Mouse (Mus musculus) embryonic facial prominence, embryonic 13.5 days (tissue): ENCODE measurements around the gene Lrrc8e. TPM values are rescaled to one million over a fixed set of nuclear protein-coding genes. Genes with fewer than 3 reads are reported as not detected.
A peak's percentile ranks its signal among the peaks of the same experiment; 100 is the strongest.

Experiments used
- ATAC-seq: fragments of 200-750 bp; cut with Nextera tagmentation; 2 replicates; pipeline ENCODE4 v1.8.0; 2017; ENCODE audit warnings: low read depth; ENCODE audit not compliant: insufficient number of reproducible peaks, insufficient read depth, low FRiP score, low TSS enrichment
- H3K27ac ChIP-seq: fragments of 300-500 bp; sonication (generic); 2 replicates; pipeline ENCODE4 v1.5.1; 2015; ENCODE audit warnings: moderate library complexity, mild to moderate bottlenecking, inconsistent platforms
- H3K27me3 ChIP-seq: fragments of 300-500 bp; sonication (generic); 2 replicates; pipeline ENCODE4 v1.6.1; 2015; ENCODE audit warnings: mild to moderate bottlenecking, inconsistent platforms
- H3K36me3 ChIP-seq: fragments of 300-500 bp; sonication (generic); 2 replicates; pipeline ENCODE4 v1.6.1; 2015; ENCODE audit warnings: mild to moderate bottlenecking, inconsistent platforms
- H3K4me1 ChIP-seq: fragments of 300-500 bp; sonication (generic); 2 replicates; pipeline ENCODE4 v1.6.1; 2015; ENCODE audit warnings: inconsistent platforms
- H3K4me2 ChIP-seq: fragments of 300-500 bp; sonication (generic); 2 replicates; pipeline ENCODE4 v1.6.1; 2015; ENCODE audit warnings: moderate library complexity, mild to moderate bottlenecking, inconsistent platforms
- H3K4me3 ChIP-seq: fragments of 300-500 bp; sonication (generic); 2 replicates; pipeline ENCODE4 v1.5.1; 2015; ENCODE audit warnings: mild to moderate bottlenecking, inconsistent platforms
- H3K9ac ChIP-seq: fragments of 300-500 bp; sonication (generic); 2 replicates; pipeline ENCODE4 v1.6.1; 2015; ENCODE audit warnings: mild to moderate bottlenecking, inconsistent platforms
- H3K9me3 ChIP-seq: fragments of 300-500 bp; sonication (generic); 2 replicates; pipeline ENCODE4 v1.6.1; 2016; ENCODE audit warnings: inconsistent platforms
- WGBS: fragments of 180-500 bp; shearing (Covaris S2); methylation state at CpG from one replicate; pipeline ENCODE4 v1.1.7; 2015; ENCODE audit warnings: mixed read lengths; 5-methylcytosine and 5-hydroxymethylcytosine counted together
- polyA plus RNA-seq: library from polyadenylated mRNA; unstranded; fragments of >200 nt; fragmentation: Nextera tagmentation; extraction: Ambion mirVana; gene quantifications from 2 replicates; pipeline ENCODE4 v1.2.1, GENCODE M21; 2015

The Lrrc8e gene
- polyA plus RNA-seq: 1.8 and 2.5 TPM in 2 replicates

DNA sequence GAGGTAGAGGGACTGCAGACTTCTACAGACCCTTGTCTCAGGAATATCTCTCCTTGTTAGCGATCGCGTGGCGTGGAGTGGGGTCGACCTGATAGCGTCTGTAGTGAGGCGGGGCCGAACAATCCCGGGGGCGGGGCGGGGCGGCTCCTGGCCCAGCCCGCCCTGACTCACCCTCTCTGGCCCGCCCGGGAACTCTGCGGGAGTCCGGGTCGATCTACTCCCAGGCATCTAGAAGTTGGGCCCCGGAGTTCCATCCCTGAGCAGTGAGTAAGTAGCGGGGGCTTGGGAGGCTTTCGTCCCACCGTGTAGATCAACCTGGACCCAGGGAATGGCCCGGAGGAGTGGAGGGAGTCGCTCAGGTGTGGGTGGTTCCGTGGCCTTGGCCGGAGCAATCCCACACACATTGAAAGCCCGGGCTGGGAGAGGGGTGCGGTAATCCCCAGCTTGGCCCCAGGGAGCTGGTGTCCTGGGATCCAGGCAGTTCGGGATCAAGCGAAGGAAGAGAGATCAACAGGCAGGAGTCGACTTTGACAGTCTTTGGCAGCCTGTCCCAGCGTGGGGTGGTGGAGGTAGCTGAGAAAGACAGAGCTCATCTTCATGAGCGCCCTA lies at the start of gene Lrrc8e:
Lrrc8e (plus strand) TSS at position 89 of the 609 bp plus-strand sequence.
- peak; percentile 11; the same call in 1 of the 2 replicates for ATAC-seq
- H3K4me1 ChIP-seq: peaks cover 12% of the 10 kb centered on the region; the same call in 1 of the 2 replicates
- H3K4me3 ChIP-seq: peak within 1 kb of the TSS; percentile 42
- H3K9ac ChIP-seq: peak within 1 kb of the TSS; percentile 65
- H3K4me2 ChIP-seq: peak within 1 kb of the TSS; percentile 67
- H3K9me3 ChIP-seq: no peaks in the 10 kb centered on the region
- H3K36me3 ChIP-seq: no peaks in the 10 kb centered on the region
- 2% methylated on average over 33 of the region's 33 CpGs for WGBS
- no peak within 1 kb of the TSS for H3K27ac ChIP-seq
- peaks cover 41% of the 10 kb centered on the region for H3K27me3 ChIP-seq

DNA sequence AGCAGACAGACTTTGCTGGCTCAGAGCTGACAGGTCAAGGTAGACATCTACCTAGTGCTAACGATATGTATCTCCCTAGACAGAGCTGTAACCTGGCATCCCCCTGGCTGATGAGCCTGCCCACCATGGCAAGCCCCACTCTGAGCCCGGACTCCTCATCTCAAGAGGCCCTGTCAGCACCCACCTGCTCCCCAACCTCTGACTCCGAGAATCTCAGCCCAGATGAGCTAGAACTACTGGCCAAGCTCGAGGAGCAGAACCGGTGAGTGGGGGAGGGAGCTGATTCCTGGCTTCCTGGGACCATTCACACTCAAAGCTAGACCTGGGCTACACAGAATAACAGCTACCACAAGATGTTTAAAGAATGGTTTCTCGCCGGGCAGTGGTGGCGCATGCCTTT lies 43.2 kb upstream of the Lrrc8e start:
- no peak for ATAC-seq
- H3K9ac ChIP-seq: no peak overlapping the region
- H3K9me3 ChIP-seq: no peaks in the 10 kb centered on the region
- no peak overlapping the region for H3K27ac ChIP-seq
- WGBS: 88% methylated on average over 8 of the region's 8 CpGs
- H3K4me1 ChIP-seq: no peaks in the 10 kb centered on the region
- H3K36me3 ChIP-seq: peaks cover 46% of the 10 kb centered on the region
- H3K4me3 ChIP-seq: no peak overlapping the region
- no peak overlapping the region for H3K4me2 ChIP-seq
- no peaks in the 10 kb centered on the region for H3K27me3 ChIP-seq

DNA sequence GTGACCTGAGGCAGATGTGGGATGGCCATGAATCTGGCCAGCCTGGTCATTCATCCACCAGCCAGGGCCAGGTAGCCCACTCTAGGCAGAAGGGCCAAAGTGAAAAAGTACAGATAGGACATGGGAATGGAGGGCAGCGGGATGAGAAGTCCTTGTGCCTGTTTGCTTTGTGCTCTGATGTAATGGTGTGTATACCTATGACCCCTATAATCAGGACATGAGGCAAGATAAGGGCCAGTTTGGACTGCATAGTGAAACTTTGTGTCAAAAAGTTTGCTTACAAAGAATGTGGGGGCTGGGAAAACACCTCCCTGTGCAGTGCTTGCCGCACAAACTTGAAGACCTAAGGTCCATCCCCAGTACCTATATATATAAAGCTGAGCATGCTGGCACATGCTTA lies 40.5 kb upstream of the Lrrc8e start:
- no peak overlapping the region for H3K27ac ChIP-seq
- no peak overlapping the region for H3K9ac ChIP-seq
- no peak overlapping the region for H3K4me2 ChIP-seq
- no peak overlapping the region for H3K4me3 ChIP-seq
- no peak for ATAC-seq
- 90% methylated on average over 2 of the region's 2 CpGs for WGBS
- H3K27me3 ChIP-seq: no peaks in the 10 kb centered on the region
- no peaks in the 10 kb centered on the region for H3K4me1 ChIP-seq
- H3K9me3 ChIP-seq: no peaks in the 10 kb centered on the region
- H3K36me3 ChIP-seq: peaks cover 53% of the 10 kb centered on the region

DNA sequence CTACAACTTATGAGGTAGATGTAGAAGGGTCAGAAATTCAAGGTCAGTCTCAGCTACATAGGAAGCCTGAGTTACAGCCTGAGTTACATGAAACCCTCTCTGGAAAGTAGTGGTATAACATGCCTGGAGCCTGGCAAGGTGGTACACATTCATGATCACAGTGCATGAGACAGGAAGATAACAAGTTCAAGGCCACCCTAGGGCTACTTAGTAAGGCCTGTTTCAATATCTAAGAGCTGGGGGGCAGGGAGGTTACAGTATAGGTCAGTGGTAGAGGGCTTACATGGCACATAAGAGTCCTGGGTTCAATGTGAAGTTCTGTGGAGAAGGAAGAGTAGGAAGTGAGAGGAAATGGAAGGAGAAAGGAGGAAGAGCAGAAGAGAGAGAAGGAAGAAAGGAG lies 38.0 kb upstream of the Lrrc8e start:
- Histone ChIP-seq H3K4me3 (no peak overlapping the region), H3K4me1 (peaks cover 10% of the 10 kb centered on the region), H3K36me3 (peaks cover 56% of the 10 kb centered on the region), H3K27ac (no peak overlapping the region), H3K4me2 (no peak overlapping the region), H3K9ac (no peak overlapping the region), H3K27me3 (no peaks in the 10 kb centered on the region), H3K9me3 (no peaks in the 10 kb centered on the region)
- no peak for ATAC-seq

DNA sequence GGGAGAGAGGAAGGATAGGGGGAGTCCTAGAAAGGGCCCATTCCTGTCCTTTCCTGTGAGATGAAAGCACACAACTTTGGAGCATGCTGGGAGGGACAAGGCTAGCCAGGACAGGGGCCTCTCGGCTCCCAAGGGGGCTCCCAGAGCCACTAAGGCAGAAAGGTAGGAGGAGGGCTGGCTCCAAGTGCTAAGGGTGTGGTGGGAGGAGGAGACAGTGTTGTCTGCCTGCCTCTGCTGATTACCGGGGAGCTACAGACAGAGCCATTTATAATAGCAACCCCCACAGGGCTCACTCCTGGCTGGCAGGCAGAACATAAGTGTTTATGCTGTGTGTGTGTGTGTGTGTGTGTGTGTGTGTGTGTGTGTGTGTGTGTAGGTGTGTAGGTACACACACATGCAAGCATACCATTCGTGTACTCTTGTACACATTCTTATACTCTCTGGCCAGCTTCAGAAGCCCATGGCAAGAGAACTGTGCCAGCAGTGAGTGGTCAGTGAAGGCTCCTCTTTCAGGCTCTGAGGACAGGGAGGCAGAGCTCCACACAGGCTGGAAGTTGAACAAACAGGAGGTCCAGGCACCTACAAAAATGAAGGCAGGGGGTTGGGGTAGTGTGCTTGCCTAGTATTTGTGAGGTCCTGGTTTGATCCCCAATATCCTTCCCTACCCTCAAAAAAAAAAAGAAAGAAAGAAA lies 37.5 kb upstream of the Lrrc8e start:
- Histone ChIP-seq H3K9ac (no peak overlapping the region), H3K4me3 (no peak overlapping the region), H3K27me3 (no peaks in the 10 kb centered on the region), H3K4me1 (peaks cover 10% of the 10 kb centered on the region), H3K4me2 (no peak overlapping the region), H3K27ac (no peak overlapping the region), H3K36me3 (peaks cover 53% of the 10 kb centered on the region), H3K9me3 (no peaks in the 10 kb centered on the region)
- ATAC-seq: no peak
- WGBS: 34% methylated on average over 3 of the region's 3 CpGs

DNA sequence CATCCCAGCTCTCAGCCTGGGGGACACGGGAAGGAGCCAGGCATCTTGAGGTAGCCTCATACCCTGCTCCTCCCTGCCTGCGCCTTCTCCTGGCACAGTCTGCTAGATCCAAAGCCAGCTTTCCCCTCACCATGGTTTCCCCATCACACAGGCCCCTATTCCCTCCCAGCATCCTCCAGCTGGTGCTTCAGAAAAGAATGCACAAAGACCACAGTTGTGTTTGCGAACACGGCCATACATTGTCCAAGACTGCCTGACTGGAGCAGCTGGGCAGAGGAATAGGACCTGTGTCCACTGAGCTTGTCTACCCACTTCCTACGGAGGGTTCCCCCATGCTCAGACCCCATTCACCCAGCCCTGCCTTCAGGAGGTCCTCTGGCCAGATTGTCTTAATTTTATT lies 34.3 kb upstream of the Lrrc8e start:
- H3K27ac ChIP-seq: peak overlapping the region; percentile 58; the same call in 1 of the 2 replicates
- H3K4me3 ChIP-seq: no peak overlapping the region
- WGBS: 53% methylated on average over 5 of the region's 5 CpGs
- H3K36me3 ChIP-seq: peaks cover 42% of the 10 kb centered on the region
- no peaks in the 10 kb centered on the region for H3K27me3 ChIP-seq
- H3K4me2 ChIP-seq: no peak overlapping the region
- ATAC-seq: no peak
- no peaks in the 10 kb centered on the region for H3K9me3 ChIP-seq
- H3K9ac ChIP-seq: no peak overlapping the region
- H3K4me1 ChIP-seq: peaks cover 10% of the 10 kb centered on the region

DNA sequence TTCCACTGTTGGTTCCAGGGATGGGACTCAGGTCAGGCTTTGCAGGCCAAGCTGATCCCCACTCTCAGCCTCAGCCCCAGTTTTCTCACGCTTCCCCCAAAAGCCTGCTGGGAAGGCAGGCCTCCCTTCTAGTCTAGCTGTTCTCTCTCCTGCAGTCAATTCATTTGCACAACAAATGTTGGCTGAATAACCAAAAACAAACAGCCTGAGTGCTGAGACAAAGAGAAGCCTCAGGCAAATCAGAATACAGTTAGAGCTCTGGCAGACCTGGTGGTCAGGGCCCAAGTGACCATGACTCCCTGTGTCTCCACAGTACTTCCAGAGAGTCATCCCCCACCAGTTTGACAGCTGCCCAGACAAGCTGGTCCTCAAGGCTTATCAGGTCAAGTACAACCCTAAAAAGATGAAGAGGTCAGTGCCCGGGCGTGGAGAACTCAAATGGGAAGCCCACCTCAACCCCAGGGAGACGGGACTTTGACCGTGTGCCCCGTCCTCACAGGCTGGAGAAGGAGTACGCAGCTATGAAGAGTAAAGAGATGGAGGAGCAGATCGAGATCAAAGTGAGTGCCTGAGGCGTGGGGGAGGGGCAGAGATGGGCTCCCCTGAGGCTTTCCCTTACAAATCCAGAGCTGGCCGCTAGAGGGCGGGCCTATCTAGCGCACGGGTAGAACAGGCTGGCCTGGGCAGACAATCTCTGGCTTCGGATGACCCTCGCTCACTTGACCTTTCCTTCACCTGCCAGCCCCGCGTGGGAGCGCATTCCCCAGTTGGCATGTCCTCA lies 33.6 kb upstream of the Lrrc8e start:
- H3K27me3 ChIP-seq: no peaks in the 10 kb centered on the region
- peaks cover 40% of the 10 kb centered on the region for H3K36me3 ChIP-seq
- peak; percentile 65 for ATAC-seq
- H3K4me1 ChIP-seq: peaks cover 10% of the 10 kb centered on the region
- WGBS: 9% methylated on average over 18 of the region's 18 CpGs
- H3K4me2 ChIP-seq: peak overlapping the region; percentile 30
- H3K9me3 ChIP-seq: no peaks in the 10 kb centered on the region
- no peak overlapping the region for H3K9ac ChIP-seq
- peak overlapping the region; percentile 58; the same call in 1 of the 2 replicates for H3K27ac ChIP-seq
- H3K4me3 ChIP-seq: no peak overlapping the region

DNA sequence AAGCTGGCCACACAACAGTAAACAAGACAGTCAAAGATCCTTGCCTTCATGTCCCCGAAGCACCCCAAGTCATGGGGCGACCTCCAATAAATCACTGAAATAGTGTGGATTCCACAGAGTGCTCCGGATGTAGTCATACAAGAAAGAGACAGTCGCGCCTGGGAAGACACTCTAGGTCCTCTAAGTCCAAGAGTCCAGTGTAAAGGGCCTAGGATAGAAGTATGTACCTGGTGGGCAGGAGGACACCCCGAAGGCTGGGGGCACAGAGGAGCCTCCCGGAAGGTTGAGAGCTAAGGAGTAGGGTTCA lies 33.1 kb upstream of the Lrrc8e start:
- no peak overlapping the region for H3K4me3 ChIP-seq
- H3K4me2 ChIP-seq: peak overlapping the region; percentile 30
- H3K27me3 ChIP-seq: no peaks in the 10 kb centered on the region
- H3K4me1 ChIP-seq: peaks cover 10% of the 10 kb centered on the region
- H3K27ac ChIP-seq: no peak overlapping the region
- H3K36me3 ChIP-seq: peaks cover 35% of the 10 kb centered on the region
- no peak for ATAC-seq
- no peaks in the 10 kb centered on the region for H3K9me3 ChIP-seq
- no peak overlapping the region for H3K9ac ChIP-seq
- WGBS: 54% methylated on average over 7 of the region's 7 CpGs

DNA sequence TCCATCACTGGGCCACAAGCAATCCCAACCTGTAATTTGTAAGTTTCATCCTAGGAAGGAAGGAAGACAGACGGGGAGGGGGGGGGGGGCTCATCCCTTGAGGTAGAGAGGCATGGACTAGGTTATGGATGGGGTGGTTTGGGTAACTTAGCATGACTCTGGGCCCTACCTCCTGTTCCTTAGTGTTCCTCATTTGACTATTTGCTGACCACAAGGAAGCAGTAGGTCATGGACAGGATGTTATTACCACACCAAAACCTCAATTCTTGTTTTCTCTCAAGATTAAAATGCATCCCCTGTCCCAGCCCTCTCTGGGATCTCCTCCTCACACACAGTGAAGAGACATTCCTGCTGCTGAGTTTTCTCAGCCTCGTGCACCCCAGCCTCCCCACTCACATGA lies 25.3 kb upstream of the Lrrc8e start:
- ATAC-seq: no peak
- WGBS: 55% methylated on average over 2 of the region's 2 CpGs
- Histone ChIP-seq H3K9me3 (no peaks in the 10 kb centered on the region), H3K9ac (no peak overlapping the region), H3K4me2 (no peak overlapping the region), H3K4me3 (no peak overlapping the region), H3K36me3 (peaks cover 63% of the 10 kb centered on the region), H3K27me3 (peaks cover 29% of the 10 kb centered on the region), H3K27ac (no peak overlapping the region), H3K4me1 (peaks cover 6% of the 10 kb centered on the region)

DNA sequence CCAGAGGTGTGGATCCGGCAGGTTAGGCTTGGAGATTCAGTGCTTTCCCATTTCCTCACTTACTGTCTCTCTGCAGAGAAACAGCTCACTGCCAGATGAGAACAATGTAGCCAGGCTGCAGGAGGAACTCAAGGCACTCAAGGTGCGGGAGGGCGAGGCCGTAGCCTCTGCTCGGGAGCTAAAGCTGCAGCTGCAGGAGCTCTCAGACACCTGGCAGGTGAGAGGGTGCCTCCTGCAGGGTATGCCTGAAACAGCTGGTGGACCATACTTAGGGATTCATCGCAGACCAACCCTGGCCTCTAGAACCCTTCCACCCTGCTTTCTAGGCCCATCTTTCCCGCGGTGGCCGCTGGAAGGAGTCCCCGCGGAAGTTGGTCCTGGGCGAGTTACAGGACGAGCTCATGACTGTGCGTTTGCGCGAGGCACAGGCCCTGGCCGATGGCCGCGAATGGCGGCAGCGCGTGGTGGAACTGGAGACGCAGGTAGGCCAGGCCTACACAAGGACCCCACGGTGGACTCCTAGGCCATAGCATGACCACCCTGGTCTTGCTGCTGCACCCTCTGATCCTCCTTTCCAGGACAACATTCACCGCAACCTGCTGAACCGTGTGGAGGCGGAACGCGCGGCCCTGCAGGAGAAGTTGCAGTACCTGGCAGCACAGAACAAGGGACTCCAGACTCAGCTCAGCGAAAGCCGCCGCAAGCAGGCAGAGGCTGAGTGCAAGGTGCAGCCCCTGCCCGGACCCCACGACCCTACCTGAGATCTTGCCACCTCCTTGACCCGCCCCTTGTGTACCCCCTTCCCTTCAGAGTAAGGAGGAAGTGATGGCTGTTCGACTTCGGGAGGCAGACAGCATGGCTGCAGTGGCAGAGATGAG lies 21.1 kb upstream of the Lrrc8e start:
- H3K36me3 ChIP-seq: peaks cover 74% of the 10 kb centered on the region
- 19% methylated on average over 38 of the region's 38 CpGs for WGBS
- H3K9me3 ChIP-seq: 0 out of 2 replicates have a peak, but pooled peaks cover 5% of the 10 kb centered on the region
- 0 out of 2 replicates have a peak overlapping the region, but pooled peaks have one; percentile 51 for H3K9ac ChIP-seq
- H3K4me2 ChIP-seq: peak overlapping the region; percentile 36
- no peak overlapping the region for H3K27ac ChIP-seq
- peaks cover 44% of the 10 kb centered on the region for H3K27me3 ChIP-seq
- H3K4me3 ChIP-seq: no peak overlapping the region
- ATAC-seq: 0 out of 2 replicates have a peak, but pooled peaks have one; percentile 15
- H3K4me1 ChIP-seq: peaks cover 12% of the 10 kb centered on the region
